Mouse (Mus musculus): ENCODE data around the gene Llgl2.
A peak's percentile ranks its signal among the peaks of the same experiment; 100 is the strongest.

Llgl2 gene

DNA sequence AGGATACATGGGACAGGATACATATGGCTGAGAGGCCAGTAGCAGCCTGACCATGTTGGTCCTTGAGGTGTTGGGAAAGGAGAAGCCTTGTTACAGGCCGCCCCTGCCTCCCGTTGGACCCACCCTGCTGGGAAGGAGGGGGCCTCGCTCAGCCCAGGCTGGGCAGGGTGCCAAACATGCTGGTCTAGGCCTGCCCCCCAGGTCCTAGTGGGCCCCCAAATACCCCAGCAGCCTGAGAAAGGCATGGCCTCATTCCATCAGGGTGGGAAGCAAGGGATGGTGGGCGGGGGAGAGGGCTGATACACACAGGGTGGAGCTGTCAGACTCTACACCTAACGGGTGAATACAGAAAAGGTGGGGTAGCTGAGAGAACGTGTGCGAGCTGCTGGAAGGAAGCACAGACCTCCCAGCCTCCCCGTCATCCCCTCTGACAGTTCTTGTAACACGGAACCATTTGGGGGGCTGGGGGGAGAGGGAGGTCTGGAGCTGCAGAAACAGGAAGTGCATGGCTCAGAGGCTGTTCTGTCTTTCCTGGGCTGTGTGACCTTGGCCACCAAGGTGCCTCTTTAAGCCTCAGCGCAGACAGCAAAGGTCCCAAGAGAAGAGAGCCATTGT, 15.0 kb upstream of the Llgl2 start:
- DNase-seq (ENCODE audit: low read depth, low spot score), result no peak

DNA sequence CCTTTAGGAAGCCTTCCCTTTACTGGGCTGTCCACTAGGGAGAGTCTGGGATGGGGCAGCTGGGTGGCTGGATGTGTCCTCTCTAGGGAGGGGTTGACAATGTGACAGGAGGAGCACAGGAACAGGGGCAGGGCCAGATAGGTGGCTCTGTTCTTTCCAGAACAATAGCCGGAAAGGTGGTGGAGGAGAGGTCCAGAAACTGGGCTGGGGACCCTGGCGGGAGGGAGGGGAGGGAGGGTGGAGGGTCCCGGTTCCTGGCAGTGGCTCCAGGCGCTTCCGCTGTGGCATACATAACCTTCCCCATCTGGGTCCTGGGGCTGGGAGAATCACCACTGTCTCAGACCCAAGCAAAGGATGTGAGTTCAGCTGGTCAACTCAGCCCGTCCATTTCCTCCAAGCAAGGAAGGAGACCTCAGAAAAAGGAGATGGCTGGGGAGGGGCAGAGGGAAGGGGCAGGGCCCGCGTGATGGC, 14.5 kb upstream of the Llgl2 start:
- no peak for DNase-seq (ENCODE audit: low read depth, low spot score)

DNA sequence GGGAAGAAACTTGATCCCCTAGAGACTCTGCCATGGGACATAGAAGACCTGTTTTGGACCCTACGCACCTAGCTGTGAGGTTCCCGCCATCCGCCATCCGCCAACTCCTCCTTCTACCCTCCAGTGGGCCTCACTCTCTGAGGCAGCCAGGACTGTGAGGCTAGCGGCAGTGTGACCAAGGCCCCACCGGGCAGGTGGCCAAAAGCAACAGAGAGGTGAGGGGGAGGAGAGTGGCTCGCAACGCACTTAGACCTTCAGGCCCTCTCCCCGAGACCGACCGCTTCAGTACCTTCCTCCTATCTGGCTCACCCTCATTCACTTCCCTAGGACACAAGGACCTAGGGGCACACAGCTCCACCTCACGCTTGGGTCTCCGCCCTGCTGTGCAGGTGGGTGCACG, 13.5 kb upstream of the Llgl2 start:
- DNase-seq (ENCODE audit: low read depth, low spot score), result no peak

DNA sequence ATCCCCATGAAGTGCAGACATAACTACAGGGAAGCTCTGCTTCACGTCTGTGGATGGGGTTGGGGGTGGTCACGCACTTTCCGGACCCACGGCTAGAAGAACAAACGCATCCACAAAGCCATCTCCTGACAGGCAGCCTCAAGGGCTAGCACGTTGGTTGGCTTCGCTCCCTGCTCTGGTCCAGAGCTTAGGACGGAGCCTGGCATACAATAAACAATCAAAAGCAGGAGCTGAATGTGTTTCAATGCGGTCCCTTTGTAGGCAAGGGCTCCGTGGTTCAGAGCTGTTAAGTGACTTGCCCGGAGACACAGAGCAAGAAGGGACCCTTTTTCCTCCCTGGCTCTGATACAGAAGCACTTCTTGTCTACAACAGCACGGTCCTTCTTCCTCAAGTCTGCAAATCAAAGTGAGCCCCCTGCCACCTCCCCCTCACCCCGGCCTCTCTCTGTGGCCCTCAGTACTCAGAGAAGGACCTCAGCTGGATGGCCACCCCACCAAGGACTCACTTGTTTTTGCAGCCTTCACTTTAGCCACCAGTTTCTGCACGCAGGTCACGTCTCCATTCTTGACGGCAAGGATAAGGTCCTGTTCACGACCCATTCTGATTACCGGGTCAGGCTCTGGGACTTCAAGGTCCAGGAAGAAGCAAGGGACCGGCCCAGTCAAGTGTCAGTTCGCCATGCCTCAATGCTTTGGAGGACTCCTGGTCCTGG, 12.3 kb upstream of the Llgl2 start:
- DNase-seq (ENCODE audit: low read depth, low spot score), result no peak

DNA sequence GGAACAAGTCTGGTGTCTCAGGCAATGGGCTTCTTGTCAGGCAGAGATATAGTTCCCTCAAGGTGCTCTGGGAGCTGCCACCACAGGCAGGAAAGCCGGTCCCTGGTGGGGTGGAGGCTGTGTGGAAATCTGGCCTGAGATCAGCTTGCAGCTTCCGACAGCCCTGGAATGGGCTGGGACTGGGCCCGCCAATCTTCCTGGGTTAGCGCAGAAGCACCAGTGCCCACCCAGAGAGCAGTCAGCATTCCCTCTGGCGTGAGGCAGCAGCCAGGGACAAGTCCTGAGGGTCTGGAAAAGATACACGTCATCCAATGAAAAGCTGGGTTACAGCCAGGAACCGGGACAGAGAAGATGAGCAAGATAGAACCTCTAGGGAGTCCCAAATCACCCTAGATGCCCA, 11.8 kb upstream of the Llgl2 start:
- DNase-seq (ENCODE audit: low read depth, low spot score), result no peak

DNA sequence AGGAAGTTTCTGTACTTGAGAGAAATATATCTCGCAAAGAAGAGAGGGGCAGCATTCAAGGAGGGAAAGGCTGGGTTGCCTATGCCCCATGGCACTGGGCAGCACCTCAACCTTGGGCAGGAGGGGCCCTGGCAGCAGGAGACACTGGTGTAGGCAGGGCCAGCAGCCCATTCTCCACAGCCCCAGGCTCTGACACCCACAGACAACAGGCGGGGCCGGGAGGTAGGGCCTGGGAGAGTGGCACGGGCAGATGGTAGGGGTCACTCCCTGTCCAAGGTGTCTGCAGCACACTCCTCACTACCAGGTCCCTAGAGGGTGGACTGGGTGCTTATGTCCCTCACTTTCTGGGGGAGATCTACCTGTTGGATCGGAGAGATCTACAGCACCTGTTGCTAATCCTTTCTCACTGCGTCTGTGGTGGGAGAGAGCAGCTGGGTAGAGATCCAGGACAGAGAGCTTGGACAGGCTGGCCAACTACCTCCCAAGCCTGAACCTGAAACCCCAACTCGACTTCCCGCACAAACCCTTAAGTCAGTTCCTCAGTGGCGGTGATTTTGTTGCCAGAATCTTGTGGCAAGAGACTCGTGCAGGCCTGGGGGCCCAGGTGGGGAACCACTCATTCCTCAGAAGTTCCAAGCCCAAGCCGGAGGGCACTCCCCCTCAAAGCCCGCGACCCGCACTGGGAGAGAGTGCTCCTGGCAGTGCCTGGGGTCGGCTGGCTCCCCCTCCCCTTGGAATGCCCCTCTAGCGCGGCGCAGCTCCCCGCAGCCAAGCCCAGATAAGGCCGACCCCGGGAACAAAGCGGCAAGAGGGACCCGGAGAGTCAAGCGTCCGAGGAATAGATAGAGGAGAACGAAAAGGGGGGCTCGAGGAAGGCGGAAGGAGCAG, 11.1 kb upstream of the Llgl2 start:
- no peak for DNase-seq (ENCODE audit: low read depth, low spot score)

DNA sequence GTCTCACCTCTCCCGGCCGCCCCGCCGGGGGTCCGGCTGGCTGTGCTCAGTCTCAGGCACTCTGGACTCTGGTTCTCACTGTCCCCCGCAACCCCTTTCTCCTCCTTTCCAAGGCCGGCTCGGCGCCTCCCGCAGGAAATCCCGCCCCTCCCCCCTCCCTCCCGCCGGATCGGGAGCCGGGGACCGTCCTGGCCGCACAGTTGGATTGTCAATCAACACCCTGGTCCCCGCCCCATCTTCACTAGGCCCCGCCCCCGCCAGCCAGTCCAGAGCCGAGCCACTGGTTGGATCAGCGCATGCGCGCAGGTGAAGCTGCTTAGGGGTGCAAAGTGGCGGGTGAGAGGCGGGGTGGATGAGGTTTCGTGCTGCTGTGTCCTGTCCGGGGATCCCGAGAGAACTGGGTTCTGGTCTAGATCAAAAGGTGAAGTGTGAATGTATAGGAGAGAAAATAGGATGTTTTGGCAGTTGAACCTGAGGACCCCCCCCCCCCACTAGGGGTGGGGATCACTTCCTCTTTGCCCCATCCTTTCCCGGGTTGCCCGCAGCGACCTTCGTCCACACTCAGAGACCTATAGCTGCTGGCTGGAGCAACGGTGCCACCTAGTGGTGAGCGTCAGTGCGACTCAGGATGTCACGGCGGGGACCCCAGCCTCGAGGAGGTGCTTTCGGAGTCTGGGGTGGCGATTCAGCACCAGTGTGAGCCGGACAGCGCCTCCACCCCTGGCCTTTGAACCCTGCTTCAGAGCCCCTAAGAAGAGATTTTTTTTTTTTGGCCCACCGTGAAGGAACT, 10.1 kb upstream of the Llgl2 start, which contains the start of gene Caskin2:
Gene Caskin2, minus strand, starts transcription at position 133 of the 790 bp plus-strand sequence.
- peak; percentile 78 for DNase-seq (ENCODE audit: low read depth, low spot score)

DNA sequence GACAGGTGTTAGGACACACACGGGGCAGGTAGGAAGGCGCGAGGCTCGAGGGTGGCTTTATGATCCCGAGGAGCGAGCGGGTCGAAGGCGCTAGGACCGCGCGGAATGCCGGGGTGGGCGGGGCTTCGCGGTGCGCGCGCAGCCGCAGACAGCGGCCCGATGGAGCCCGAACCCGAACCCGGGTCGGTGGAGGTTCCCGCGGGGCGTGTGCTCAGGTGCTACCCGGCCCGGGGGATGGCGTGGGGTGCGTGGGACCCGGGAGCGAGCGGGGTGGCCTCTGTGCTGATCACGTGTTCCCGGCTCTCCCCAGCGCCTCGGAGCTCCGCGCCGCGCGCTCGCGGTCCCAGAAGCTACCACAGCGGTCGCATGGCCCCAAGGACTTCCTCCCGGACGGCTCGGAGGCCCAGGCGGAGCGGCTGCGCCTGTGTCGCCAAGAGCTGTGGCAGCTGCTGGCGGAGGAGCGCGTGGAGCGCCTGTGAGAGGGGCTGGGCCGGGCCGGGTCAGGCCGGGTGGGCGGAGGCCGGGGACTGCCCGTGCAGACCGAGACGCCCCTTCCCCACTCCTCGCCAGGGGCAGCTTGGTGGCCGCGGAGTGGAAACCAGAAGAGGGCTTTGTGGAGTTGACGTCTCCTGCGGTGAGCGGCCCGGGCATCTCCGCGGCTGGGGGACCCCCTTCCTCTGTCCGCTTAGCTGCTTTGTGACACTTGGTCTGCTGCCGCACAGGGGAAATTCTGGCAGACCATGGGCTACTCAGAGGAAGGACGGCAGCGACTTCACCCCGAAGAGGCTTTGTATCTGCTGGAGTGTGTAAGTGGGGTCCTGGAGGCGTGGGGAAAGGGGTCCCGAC, 9.0 kb upstream of the Llgl2 start, which contains the start of gene Tsen54:
Gene Tsen54, plus strand, starts transcription at position 120 of the 846 bp plus-strand sequence.
- no peak for DNase-seq (ENCODE audit: low read depth, low spot score)

DNA sequence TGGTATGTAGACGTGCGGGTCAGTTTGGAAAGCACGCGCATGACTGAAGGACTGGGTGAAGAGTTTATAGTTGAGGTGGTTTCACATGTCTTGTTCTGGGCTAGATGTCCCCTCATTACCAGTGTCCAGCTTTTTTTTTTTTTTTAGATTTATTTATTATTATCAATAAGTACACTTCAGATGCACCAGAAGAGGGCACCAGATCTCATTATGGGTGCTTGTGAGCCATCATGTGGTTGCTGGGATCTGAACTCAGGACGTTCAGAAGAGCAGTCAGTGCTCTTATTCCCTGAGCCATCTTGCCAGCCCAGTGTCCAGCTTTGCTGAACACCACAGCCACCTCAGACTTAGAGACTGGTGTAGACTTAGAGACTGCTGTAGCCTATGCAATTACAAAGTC, 6.5 kb upstream of the Llgl2 start:
- DNase-seq (ENCODE audit: low read depth, low spot score), result no peak

DNA sequence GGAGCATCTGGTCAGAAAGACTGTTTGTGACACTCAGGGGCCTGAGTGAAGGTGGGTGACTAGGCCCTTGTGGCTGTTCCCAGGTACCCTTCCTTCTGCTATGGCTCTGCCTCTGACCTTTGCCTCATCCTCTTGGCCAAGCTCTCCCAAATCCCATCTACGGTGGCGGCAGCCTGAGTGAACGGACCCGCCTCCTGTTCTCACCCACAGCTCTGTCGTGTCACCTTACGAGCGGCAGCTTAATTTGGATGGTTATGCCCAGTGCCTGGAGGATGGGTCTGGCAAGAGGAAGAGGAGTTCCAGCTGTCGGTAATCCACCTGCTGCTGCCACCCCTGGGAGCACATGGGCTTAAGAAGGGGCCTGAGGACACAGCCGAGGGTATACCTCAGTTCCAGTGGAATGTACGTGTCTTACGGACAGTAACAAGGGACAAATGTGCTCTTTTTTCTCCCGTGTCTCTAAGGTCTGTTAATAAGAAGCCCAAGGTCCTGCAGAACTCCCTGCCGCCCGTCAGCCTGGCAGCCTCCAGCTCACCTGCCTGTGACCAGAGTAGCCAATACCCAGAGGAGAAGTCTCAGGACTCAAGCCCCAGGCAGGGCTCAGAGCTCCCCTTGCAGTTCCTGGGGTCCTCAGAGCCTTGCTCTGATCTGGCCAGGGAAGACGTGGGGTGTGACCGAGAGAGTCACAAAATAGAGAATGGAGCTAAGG, 3.8 kb upstream of the Llgl2 start:
- DNase-seq (ENCODE audit: low read depth, low spot score), result no peak

DNA sequence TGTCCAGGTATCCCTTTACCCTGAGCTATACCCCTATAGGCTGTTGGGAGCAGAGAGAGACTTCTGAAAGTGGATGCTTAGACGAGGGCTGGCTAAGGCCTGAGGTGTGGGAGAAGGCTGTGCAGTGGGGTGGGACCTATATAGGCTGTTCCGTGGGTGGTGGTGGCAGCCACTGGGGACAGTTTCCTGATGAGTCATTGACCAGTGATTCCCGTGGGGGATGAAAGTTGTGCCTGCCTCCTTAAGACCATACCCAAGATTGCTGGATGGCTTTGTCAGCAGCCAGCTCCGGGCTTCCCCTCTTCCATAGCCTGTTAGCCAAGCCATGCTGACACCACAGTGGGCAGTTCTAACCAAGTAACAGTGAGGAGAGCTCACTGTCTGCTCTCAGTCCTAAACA, 2.8 kb upstream of the Llgl2 start:
- DNase-seq (ENCODE audit: low read depth, low spot score), result no peak

DNA sequence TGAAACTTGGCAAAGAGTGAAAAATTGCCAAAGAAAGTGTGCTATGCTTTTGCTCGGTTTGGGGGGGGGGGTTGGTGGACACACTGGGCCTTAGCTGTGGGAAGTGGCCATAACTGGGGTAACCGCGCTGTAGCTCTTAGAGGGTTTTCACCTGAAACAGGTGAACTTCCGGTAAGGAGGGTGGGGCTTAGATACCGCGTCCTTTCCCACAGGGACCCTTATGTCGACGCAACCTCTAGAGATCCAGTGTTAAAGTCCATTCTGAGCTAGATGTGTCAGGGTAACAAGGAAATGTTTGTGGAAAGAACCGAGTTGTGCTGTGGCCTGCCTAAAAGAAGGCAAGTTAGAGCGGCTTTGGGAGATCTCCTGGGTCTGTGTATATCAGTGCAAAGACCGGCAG, 964 bp downstream of the Llgl2 start:
- no peak for DNase-seq (ENCODE audit: low read depth, low spot score)

DNA sequence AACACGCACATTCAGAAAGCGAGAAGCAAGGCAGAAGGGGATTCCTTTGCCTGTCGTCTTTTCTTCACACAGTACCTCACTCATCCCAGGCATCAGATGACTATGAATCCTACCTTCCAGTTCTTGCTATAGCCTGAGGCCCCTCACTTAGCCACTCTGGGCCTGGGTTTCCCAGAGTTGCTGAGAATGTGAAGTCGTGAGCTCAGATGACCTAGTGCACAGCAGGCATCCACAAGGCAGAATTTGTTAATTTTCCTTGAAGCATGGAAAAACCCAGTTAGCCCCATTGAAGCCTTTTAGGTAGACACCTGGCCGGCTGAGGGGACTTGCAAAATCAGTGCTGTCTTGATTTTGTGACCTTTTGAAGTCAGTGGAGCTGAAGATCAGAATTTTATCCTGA, 2.6 kb downstream of the Llgl2 start:
- no peak for DNase-seq (ENCODE audit: low read depth, low spot score)

DNA sequence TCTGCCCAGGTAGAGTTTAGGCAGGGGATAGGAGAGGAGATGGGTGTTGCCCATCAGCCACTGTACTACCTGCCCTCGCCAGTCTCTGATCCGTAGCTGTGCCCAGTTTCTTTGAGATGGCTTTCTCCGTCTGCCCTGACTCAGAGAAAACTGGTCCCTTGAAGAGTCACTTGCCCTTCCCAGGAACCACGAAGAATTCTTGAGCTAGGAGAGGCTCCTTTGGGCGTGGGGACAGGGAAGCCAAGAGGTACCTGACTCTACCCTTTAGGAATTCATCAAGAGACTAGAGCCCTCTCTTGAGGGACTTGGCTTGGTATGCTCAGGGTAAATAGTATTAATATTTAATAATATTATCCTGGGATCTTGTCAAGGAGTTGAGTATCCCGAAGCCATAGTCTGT, 3.8 kb downstream of the Llgl2 start:
- no peak for DNase-seq (ENCODE audit: low read depth, low spot score)

DNA sequence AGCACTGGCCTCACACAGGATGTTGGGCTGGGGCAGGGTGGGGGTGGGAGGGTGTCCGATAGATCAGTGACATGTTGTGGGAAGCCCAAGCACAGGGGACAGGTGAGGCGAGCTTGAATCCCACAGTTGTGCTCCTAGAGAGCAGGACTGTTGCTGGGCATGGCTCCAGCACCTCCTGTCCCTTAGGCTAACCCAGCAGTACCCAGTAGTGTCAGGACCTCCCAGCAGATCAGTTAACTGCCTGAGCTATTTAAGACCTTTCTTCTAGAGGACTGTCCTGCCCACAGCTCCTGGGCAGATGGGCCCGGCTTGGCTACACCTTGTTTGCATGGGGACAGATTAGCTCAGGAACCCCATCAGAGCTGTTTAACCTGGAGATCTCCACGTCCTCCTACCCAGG, 5.2 kb downstream of the Llgl2 start:
- no peak for DNase-seq (ENCODE audit: low read depth, low spot score)

DNA sequence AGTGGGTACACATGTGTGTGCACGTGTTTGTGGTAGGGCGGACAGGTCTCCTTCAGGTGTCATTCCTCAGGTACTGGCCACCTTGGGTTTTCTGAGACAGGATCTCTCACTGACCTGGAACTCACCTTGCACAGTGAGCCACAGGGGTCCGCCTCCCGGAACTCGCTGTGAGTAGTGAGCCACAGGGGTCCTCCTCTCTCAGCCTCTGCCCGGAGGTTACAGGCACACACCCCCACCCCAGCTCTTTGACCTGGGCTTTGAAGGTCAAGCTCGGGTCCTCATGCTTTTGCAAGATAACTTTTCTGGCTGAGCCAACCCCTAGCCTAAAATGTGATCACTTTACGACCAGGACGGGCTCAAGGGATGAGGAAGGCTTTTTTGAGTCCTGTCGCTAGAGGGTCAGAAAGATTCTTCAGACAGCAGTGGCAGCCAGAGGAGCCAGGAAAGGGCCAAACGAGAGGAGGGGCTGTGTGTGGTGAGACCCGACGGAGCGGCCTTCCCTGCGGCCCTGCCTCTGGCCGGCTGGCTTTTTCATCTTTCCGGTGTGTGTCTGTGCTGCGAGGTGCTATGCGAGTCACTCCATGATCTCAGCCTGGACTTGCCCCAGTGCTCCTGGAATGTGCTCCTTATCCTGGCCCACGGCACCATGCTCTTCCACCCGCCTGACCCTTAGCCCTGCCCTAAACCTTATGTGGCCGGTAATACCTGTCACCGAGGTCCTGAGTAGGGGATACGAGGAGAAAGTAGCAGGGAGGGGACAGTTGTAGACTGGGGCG, 6.9 kb downstream of the Llgl2 start:
- DNase-seq (ENCODE audit: low read depth, low spot score), result no peak

DNA sequence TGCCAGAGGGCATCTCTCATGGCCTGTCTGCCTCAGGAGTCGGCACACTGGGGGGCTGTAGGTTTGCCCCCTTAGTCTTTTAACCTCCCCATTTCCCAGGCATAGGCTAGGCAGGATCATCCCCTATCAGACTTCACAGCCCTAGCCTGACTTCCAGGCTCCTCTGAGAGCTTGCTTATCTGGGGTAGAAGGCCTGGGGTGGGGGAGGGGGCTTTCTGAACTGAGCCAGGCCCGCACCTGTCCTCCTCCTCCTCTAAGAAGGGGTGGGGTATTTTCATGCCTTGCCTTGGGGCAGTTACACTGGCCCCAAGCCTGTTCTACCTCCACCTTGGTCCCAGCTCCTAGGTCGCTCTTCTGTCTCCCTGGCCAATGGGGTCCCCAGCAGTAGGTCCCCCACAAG, 7.7 kb downstream of the Llgl2 start:
- no peak for DNase-seq (ENCODE audit: low read depth, low spot score)

DNA sequence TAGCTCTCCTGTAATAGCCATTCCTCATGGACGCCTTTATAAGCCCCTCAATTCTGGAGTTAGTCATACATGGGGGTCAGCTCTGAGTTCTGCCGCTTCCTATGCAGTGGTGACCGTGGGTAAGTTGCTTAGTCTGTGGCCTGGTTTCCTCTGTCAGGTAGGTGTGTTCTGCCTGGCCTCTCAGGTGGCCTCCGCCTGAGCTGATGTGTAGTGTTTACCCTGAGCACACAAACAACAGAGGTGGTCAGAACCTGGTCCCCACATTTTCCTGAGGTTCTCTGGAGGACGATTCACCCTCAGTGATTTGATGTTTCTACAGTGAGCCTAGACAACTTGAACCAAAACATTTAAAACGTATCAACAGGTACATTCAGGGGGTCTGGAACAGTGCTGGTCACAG, 8.2 kb downstream of the Llgl2 start:
- no peak for DNase-seq (ENCODE audit: low read depth, low spot score)

DNA sequence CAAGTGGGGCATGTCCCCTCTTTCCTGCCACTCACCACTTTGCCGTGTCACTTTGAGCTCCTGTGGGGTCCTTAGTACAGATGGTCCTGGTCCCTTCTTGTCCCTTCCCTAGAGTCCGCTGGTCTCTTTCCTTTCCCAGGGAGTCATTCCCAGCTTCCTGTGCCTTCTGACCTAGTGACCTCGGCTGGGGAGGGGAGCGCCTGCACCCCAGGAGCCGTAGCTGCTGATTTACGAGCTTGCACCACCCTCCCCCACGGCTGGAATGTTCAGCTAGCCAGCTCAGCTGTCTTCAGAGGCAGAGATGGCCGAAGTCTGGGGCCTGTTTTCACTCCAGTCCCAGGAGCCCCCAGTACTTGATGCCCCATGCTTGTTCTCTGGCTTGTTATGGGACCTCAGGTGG, 8.7 kb downstream of the Llgl2 start:
- DNase-seq (ENCODE audit: low read depth, low spot score), result no peak

Measured in brain, embryonic 18.5 days (tissue).